Mouse (Mus musculus): Measurements from ENCODE around the gene Depp1.

Gene Depp1

GRCm38 (mm10) chr6:116679563-116680288 is 29.3 kb downstream of the Depp1 start:
- DNase-seq (ENCODE audit: low read depth, low spot score), result no peak

GRCm38 (mm10) chr6:116682317-116682716 is 31.9 kb downstream of the Depp1 start:
- no peak for DNase-seq (ENCODE audit: low read depth, low spot score)

GRCm38 (mm10) chr6:116693639-116694038 is 43.2 kb downstream of the Depp1 start:
- DNase-seq (ENCODE audit: low read depth, low spot score), result no peak

GRCm38 (mm10) chr6:116694346-116694745 is 43.9 kb downstream of the Depp1 start:
- no peak for DNase-seq (ENCODE audit: low read depth, low spot score)

- no peak for DNase-seq (ENCODE audit: low read depth, low spot score)
Measured at GRCm38 (mm10) chr6:116697413-116697812, 47.0 kb downstream of the Depp1 start.

GRCm38 (mm10) chr6:116697896-116698425 is 47.6 kb downstream of the Depp1 start:
- DNase-seq (ENCODE audit: low read depth, low spot score), result no peak

- no peak for DNase-seq (ENCODE audit: low read depth, low spot score)
Measured at GRCm38 (mm10) chr6:116700821-116701220, 50.4 kb downstream of the Depp1 start.

Measured in telencephalon, adult 2 months (tissue).